ENCODE assay signal across 7 mouse cellular contexts in the genomic region with DNA sequence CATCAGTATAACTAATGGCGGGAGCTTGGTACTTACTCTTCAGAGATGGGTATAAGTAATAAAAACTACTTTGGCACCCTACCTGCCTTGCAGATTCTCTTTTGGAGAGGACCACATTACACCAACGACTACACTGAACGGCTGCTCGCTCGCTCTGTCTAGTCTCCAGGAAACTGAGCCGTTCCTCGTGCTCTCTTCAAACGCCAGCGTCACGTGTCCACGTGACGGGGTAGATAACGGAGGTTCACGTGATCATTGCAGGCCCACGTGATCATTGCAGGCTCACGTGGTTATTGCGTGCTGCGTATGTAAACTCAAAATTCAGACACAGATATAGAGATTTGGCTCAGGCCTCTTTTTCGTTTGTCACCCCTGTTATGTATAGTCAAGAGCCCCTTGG. TPM values are rescaled to one million over a fixed set of nuclear protein-coding genes. Genes with fewer than 3 reads are reported as not detected.
DNase-seq lines count a peak whose midpoint lies in the region; ATAC-seq and TF ChIP-seq lines count a peak whose summit lies in the region.

A gene (minus strand): TSS at position 209 of the 400 bp plus-strand sequence.

- H3K4me1 ChIP-seq in lung, embryonic 14.5 days (ENCODE audit: insufficient read depth) = no peaks in the 10 kb centered on the region
- no peaks in the 10 kb centered on the region for H3K4me1 ChIP-seq in forebrain, embryonic 11.5 days (replicated peaks; ENCODE audit: control insufficient read depth, insufficient read depth, low read length)
- no peaks in the 10 kb centered on the region for H3K4me1 ChIP-seq in intestine, postnatal 0 days (replicated peaks; ENCODE audit: control insufficient read depth, insufficient read depth, low read length)
- no peaks in the 10 kb centered on the region for H3K4me1 ChIP-seq in neural tube, embryonic 15.5 days

- H3K9me3 ChIP-seq in lung, embryonic 14.5 days (ENCODE audit: low read depth, low read length) = no peaks in the 10 kb centered on the region
- no peaks in the 10 kb centered on the region for H3K9me3 ChIP-seq in forebrain, embryonic 11.5 days (ENCODE audit: control insufficient read depth, low read length)
- H3K9me3 ChIP-seq in intestine, postnatal 0 days (ENCODE audit: control insufficient read depth) = no peaks in the 10 kb centered on the region
- no peaks in the 10 kb centered on the region for H3K9me3 ChIP-seq in neural tube, embryonic 15.5 days (replicated peaks)

- WGBS in lung, embryonic 14.5 days = 88% methylated on average over 19 of the region's 19 CpGs
- WGBS in forebrain, embryonic 11.5 days = 90% methylated on average over 19 of the region's 19 CpGs
- WGBS in intestine, postnatal 0 days = 90% methylated on average over 19 of the region's 19 CpGs
- WGBS in neural tube, embryonic 15.5 days = 92% methylated on average over 19 of the region's 19 CpGs

- peak within 1 kb of the TSS; percentile 24 for H3K4me3 ChIP-seq in lung, embryonic 14.5 days (ENCODE audit: low read depth, low read length)
- H3K4me3 ChIP-seq in forebrain, embryonic 11.5 days (ENCODE audit: low read depth, low read length) = peak within 1 kb of the TSS; percentile 22
- peak within 1 kb of the TSS; percentile 9; the same call in 1 of the 2 replicates for H3K4me3 ChIP-seq in intestine, postnatal 0 days (ENCODE audit: low read depth, low read length)
- H3K4me3 ChIP-seq in neural tube, embryonic 15.5 days (replicated peaks) = peak within 1 kb of the TSS; percentile 35

- peak within 1 kb of the TSS; percentile 54 for H3K4me2 ChIP-seq in lung, embryonic 14.5 days
- peak within 1 kb of the TSS; percentile 40; the same call in 1 of the 2 replicates for H3K4me2 ChIP-seq in forebrain, embryonic 11.5 days (ENCODE audit: low read depth, low read length, severe bottlenecking)
- H3K4me2 ChIP-seq in intestine, postnatal 0 days (replicated peaks; ENCODE audit: low read depth) = peak within 1 kb of the TSS; percentile 50
- peak within 1 kb of the TSS; percentile 52 for H3K4me2 ChIP-seq in neural tube, embryonic 15.5 days

- H3K36me3 ChIP-seq in lung, embryonic 14.5 days (ENCODE audit: insufficient read depth) = no peaks in the 10 kb centered on the region
- H3K36me3 ChIP-seq in forebrain, embryonic 11.5 days (ENCODE audit: control insufficient read depth, insufficient read depth, low read length) = no peaks in the 10 kb centered on the region
- H3K36me3 ChIP-seq in intestine, postnatal 0 days (ENCODE audit: control insufficient read depth, insufficient read depth) = no peaks in the 10 kb centered on the region
- no peaks in the 10 kb centered on the region for H3K36me3 ChIP-seq in neural tube, embryonic 15.5 days

- no peak within 1 kb of the TSS for H3K9ac ChIP-seq in lung, embryonic 14.5 days
- H3K9ac ChIP-seq in forebrain, embryonic 11.5 days (ENCODE audit: low read length) = peak within 1 kb of the TSS; percentile 29; the same call in 1 of the 2 replicates
- H3K9ac ChIP-seq in intestine, postnatal 0 days (ENCODE audit: low read depth, low read length) = no peak within 1 kb of the TSS
- H3K9ac ChIP-seq in neural tube, embryonic 15.5 days (replicated peaks) = no peak within 1 kb of the TSS

- DNase-seq in lung, embryonic 14.5 days = no peak
- no peak for DNase-seq in lung, postnatal 10 days
- no peak for DNase-seq in forebrain, embryonic 11.5 days (ENCODE audit: low spot score)
- DNase-seq in embryo, embryonic 10.5 days (ENCODE audit: low spot score) = no peak
- DNase-seq in embryo, embryonic 10 days (ENCODE audit: low spot score) = no peak

- H3K27ac ChIP-seq in lung, embryonic 14.5 days (ENCODE audit: low read depth) = no peak within 1 kb of the TSS
- no peak within 1 kb of the TSS for H3K27ac ChIP-seq in forebrain, embryonic 11.5 days (ENCODE audit: low read depth, low read length)
- H3K27ac ChIP-seq in intestine, postnatal 0 days (ENCODE audit: low read depth, low read length) = no peak within 1 kb of the TSS
- H3K27ac ChIP-seq in neural tube, embryonic 15.5 days (replicated peaks) = no peak within 1 kb of the TSS

- no peak for ATAC-seq in lung, embryonic 14.5 days (ENCODE audit: insufficient read depth)
- no peak for ATAC-seq in forebrain, embryonic 11.5 days (replicated peaks; ENCODE audit: low FRiP score)
- no peak for ATAC-seq in intestine, postnatal 0 days
- ATAC-seq in neural tube, embryonic 15.5 days (ENCODE audit: low FRiP score) = no peak

- H3K27me3 ChIP-seq in lung, embryonic 14.5 days (ENCODE audit: insufficient read depth, low read length) = no peaks in the 10 kb centered on the region
- peaks cover 4% of the 10 kb centered on the region for H3K27me3 ChIP-seq in forebrain, embryonic 11.5 days (ENCODE audit: control insufficient read depth, insufficient read depth, low read length)
- H3K27me3 ChIP-seq in intestine, postnatal 0 days (replicated peaks; ENCODE audit: control insufficient read depth, insufficient read depth, low read length) = no peaks in the 10 kb centered on the region
- H3K27me3 ChIP-seq in neural tube, embryonic 15.5 days (replicated peaks) = no peaks in the 10 kb centered on the region; the same call in 1 of the 2 replicates

- no peak for TF ChIP-seq CTCF in lung, embryonic 14.5 days (IDR thresholded peaks at IDR 0.05; ENCODE audit: low read depth)
- no peak for TF ChIP-seq CTCF in intestine, postnatal 0 days (IDR thresholded peaks at IDR 0.05; ENCODE audit: low read depth)

RNA-seq across cellular contexts. Expression of the gene that starts here (rescaled TPM):
- 0.67 and 0.85 TPM in 2 replicates for polyA plus RNA-seq in lung, embryonic 14.5 days (2014; fragmentation: Nextera tagmentation; extraction: Ambion mirVana)
- 0.53 and 0.64 TPM in 2 replicates for polyA plus RNA-seq in forebrain, embryonic 11.5 days (2014; fragmentation: Nextera tagmentation; extraction: Ambion mirVana)
- 0.12 TPM in 2 replicates for polyA plus RNA-seq in intestine, postnatal 0 days (2015; fragmentation: Nextera tagmentation; extraction: Ambion mirVana)
- polyA plus RNA-seq in neural tube, embryonic 15.5 days (2015; fragmentation: Nextera tagmentation; extraction: Ambion mirVana) = 0.19 and 0.36 TPM in 2 replicates
